Mouse (Mus musculus): ENCODE measurements around the gene Specc1l. TPM values are rescaled to one million over a fixed set of nuclear protein-coding genes. Genes with fewer than 3 reads are reported as not detected.
A peak's percentile ranks its signal among the peaks of the same experiment; 100 is the strongest.

Specc1l gene
- polyA plus RNA-seq, 1 experiment from 2014 or later: 27.5 TPM

GRCm38 (mm10) chr10:75314190-75314980 is 102.5 kb downstream of the Specc1l start:
- Histone ChIP-seq H3K4me3 (no peak overlapping the region), H3K36me3 (peaks cover 26% of the 10 kb centered on the region), H3K27ac (peak overlapping the region; percentile 57; the same call in 1 of the 2 replicates), H3K4me1 (peaks cover 51% of the 10 kb centered on the region), H3K27me3 (ENCODE audit: insufficient read depth, poor library complexity, severe bottlenecking) (peaks cover 41% of the 10 kb centered on the region), H3K9me3 (no peaks in the 10 kb centered on the region)
- DNase-seq (ENCODE audit: low spot score): no peak
- WGBS: 62% methylated on average over 6 of the region's 6 CpGs

- peaks cover 12% of the 10 kb centered on the region for H3K36me3 ChIP-seq
- peaks cover 54% of the 10 kb centered on the region for H3K27me3 ChIP-seq (ENCODE audit: insufficient read depth, poor library complexity, severe bottlenecking)
- 78% methylated on average over 8 of the region's 8 CpGs for WGBS
- H3K4me1 ChIP-seq: peaks cover 44% of the 10 kb centered on the region
- no peak overlapping the region for H3K27ac ChIP-seq
- no peaks in the 10 kb centered on the region for H3K9me3 ChIP-seq
- DNase-seq (ENCODE audit: low spot score): no peak
- no peak overlapping the region for H3K4me3 ChIP-seq
Observed at GRCm38 (mm10) chr10:75315756-75316155, 103.9 kb downstream of the Specc1l start.

GRCm38 (mm10) chr10:75316472-75316871 is 104.6 kb downstream of the Specc1l start:
- WGBS: 6% methylated on average over 9 of the region's 9 CpGs
- H3K4me1 ChIP-seq: peaks cover 44% of the 10 kb centered on the region
- peak overlapping the region; percentile 70 for H3K4me3 ChIP-seq
- no peak for DNase-seq (ENCODE audit: low spot score)
- H3K9me3 ChIP-seq: no peaks in the 10 kb centered on the region
- peaks cover 6% of the 10 kb centered on the region; the same call in 1 of the 2 replicates for H3K36me3 ChIP-seq
- H3K27me3 ChIP-seq (ENCODE audit: insufficient read depth, poor library complexity, severe bottlenecking): peaks cover 54% of the 10 kb centered on the region
- peak overlapping the region; percentile 83 for H3K27ac ChIP-seq

- H3K27me3 ChIP-seq (ENCODE audit: insufficient read depth, poor library complexity, severe bottlenecking): peaks cover 54% of the 10 kb centered on the region
- H3K27ac ChIP-seq: peak within 1 kb of the TSS; percentile 83
- peaks cover 44% of the 10 kb centered on the region for H3K4me1 ChIP-seq
- no peaks in the 10 kb centered on the region for H3K9me3 ChIP-seq
- DNase-seq (ENCODE audit: low spot score): no peak
- 0% methylated on average over 4 of the region's 4 CpGs for WGBS
- H3K36me3 ChIP-seq: peaks cover 4% of the 10 kb centered on the region; the same call in 1 of the 2 replicates
- H3K4me3 ChIP-seq: peak within 1 kb of the TSS; percentile 70
Observed at GRCm38 (mm10) chr10:75316872-75316907, 104.8 kb downstream of the Specc1l start, which contains the start of gene Adora2a. Gene Adora2a (plus strand): TSS chr10:75316877.

- peaks cover 54% of the 10 kb centered on the region for H3K27me3 ChIP-seq (ENCODE audit: insufficient read depth, poor library complexity, severe bottlenecking)
- peak; percentile 83 for DNase-seq (ENCODE audit: low spot score)
- peak overlapping the region; percentile 83 for H3K27ac ChIP-seq
- under 1% methylated on average over 81 of the region's 81 CpGs for WGBS
- H3K36me3 ChIP-seq: peaks cover 4% of the 10 kb centered on the region; the same call in 1 of the 2 replicates
- no peaks in the 10 kb centered on the region for H3K9me3 ChIP-seq
- peak overlapping the region; percentile 70 for H3K4me3 ChIP-seq
- peaks cover 44% of the 10 kb centered on the region for H3K4me1 ChIP-seq
Observed at GRCm38 (mm10) chr10:75316908-75317761, 105.3 kb downstream of the Specc1l start.

- no peaks in the 10 kb centered on the region for H3K36me3 ChIP-seq
- H3K9me3 ChIP-seq: no peaks in the 10 kb centered on the region
- peak overlapping the region; percentile 70 for H3K4me3 ChIP-seq
- peaks cover 39% of the 10 kb centered on the region for H3K4me1 ChIP-seq
- DNase-seq (ENCODE audit: low spot score): no peak
- WGBS: 73% methylated on average over 6 of the region's 6 CpGs
- H3K27ac ChIP-seq: peak overlapping the region; percentile 83; the same call in 1 of the 2 replicates
- H3K27me3 ChIP-seq (ENCODE audit: insufficient read depth, poor library complexity, severe bottlenecking): peaks cover 54% of the 10 kb centered on the region
Observed at GRCm38 (mm10) chr10:75318206-75318605, 106.3 kb downstream of the Specc1l start.

- no peak for DNase-seq (ENCODE audit: low spot score)
- WGBS: 68% methylated on average over 4 of the region's 4 CpGs
Observed at GRCm38 (mm10) chr10:75320321-75320720, 108.4 kb downstream of the Specc1l start.

GRCm38 (mm10) chr10:75322966-75323365 is 111.1 kb downstream of the Specc1l start:
- peaks cover 31% of the 10 kb centered on the region for H3K27me3 ChIP-seq (ENCODE audit: insufficient read depth, poor library complexity, severe bottlenecking)
- H3K4me3 ChIP-seq: no peak overlapping the region
- H3K9me3 ChIP-seq: no peaks in the 10 kb centered on the region
- 56% methylated on average over 6 of the region's 6 CpGs for WGBS
- H3K27ac ChIP-seq: no peak overlapping the region
- no peaks in the 10 kb centered on the region for H3K36me3 ChIP-seq
- peaks cover 29% of the 10 kb centered on the region for H3K4me1 ChIP-seq
- DNase-seq (ENCODE audit: low spot score): no peak

More at GRCm38 (mm10) chr10:75320321-75320720, 108.4 kb downstream of the Specc1l start:
- Histone ChIP-seq H3K9me3 (no peaks in the 10 kb centered on the region), H3K4me3 (no peak overlapping the region), H3K36me3 (no peaks in the 10 kb centered on the region), H3K4me1 (peaks cover 33% of the 10 kb centered on the region), H3K27ac (no peak overlapping the region), H3K27me3 (ENCODE audit: insufficient read depth, poor library complexity, severe bottlenecking) (peaks cover 57% of the 10 kb centered on the region)

GRCm38 (mm10) chr10:75323986-75324385 is 112.1 kb downstream of the Specc1l start:
- H3K27ac ChIP-seq: no peak overlapping the region
- DNase-seq (ENCODE audit: low spot score): no peak
- WGBS: 84% methylated on average over 8 of the region's 8 CpGs
- H3K4me3 ChIP-seq: no peak overlapping the region
- no peaks in the 10 kb centered on the region for H3K9me3 ChIP-seq
- peaks cover 29% of the 10 kb centered on the region for H3K4me1 ChIP-seq
- H3K27me3 ChIP-seq (ENCODE audit: insufficient read depth, poor library complexity, severe bottlenecking): peaks cover 21% of the 10 kb centered on the region
- no peaks in the 10 kb centered on the region for H3K36me3 ChIP-seq

GRCm38 (mm10) chr10:75324391-75324790 is 112.5 kb downstream of the Specc1l start:
- 77% methylated on average over 10 of the region's 10 CpGs for WGBS
- Histone ChIP-seq H3K27me3 (ENCODE audit: insufficient read depth, poor library complexity, severe bottlenecking) (peaks cover 17% of the 10 kb centered on the region), H3K36me3 (no peaks in the 10 kb centered on the region), H3K4me3 (no peak overlapping the region), H3K9me3 (no peaks in the 10 kb centered on the region), H3K4me1 (peaks cover 26% of the 10 kb centered on the region), H3K27ac (no peak overlapping the region)
- no peak for DNase-seq (ENCODE audit: low spot score)

- WGBS: 93% methylated on average over 23 of the region's 23 CpGs
- no peak for DNase-seq (ENCODE audit: low spot score)
Observed at GRCm38 (mm10) chr10:75325821-75326220, 113.9 kb downstream of the Specc1l start.

GRCm38 (mm10) chr10:75326553-75326952 is 114.7 kb downstream of the Specc1l start:
- Histone ChIP-seq H3K36me3 (no peaks in the 10 kb centered on the region), H3K9me3 (no peaks in the 10 kb centered on the region), H3K4me3 (no peak overlapping the region), H3K27ac (0 out of 2 replicates have a peak overlapping the region, but pooled peaks have one; percentile 8), H3K4me1 (peaks cover 25% of the 10 kb centered on the region), H3K27me3 (ENCODE audit: insufficient read depth, poor library complexity, severe bottlenecking) (0 out of 2 replicates have a peak, but pooled peaks cover 4% of the 10 kb centered on the region)
- 75% methylated on average over 3 of the region's 3 CpGs for WGBS
- DNase-seq (ENCODE audit: low spot score): no peak

More at GRCm38 (mm10) chr10:75325821-75326220, 113.9 kb downstream of the Specc1l start:
- H3K4me1 ChIP-seq: peaks cover 25% of the 10 kb centered on the region
- H3K27me3 ChIP-seq (ENCODE audit: insufficient read depth, poor library complexity, severe bottlenecking): 0 out of 2 replicates have a peak, but pooled peaks cover 4% of the 10 kb centered on the region
- H3K36me3 ChIP-seq: no peaks in the 10 kb centered on the region
- H3K4me3 ChIP-seq: no peak overlapping the region
- H3K9me3 ChIP-seq: no peaks in the 10 kb centered on the region
- no peak overlapping the region for H3K27ac ChIP-seq

GRCm38 (mm10) chr10:75327081-75327480 is 115.2 kb downstream of the Specc1l start:
- WGBS: 61% methylated on average over 11 of the region's 11 CpGs
- no peak overlapping the region for H3K27ac ChIP-seq

More at GRCm38 (mm10) chr10:75327081-75327480, 115.2 kb downstream of the Specc1l start:
- H3K4me1 ChIP-seq: peaks cover 25% of the 10 kb centered on the region
- H3K4me3 ChIP-seq: no peak overlapping the region
- H3K27me3 ChIP-seq (ENCODE audit: insufficient read depth, poor library complexity, severe bottlenecking): 0 out of 2 replicates have a peak, but pooled peaks cover 4% of the 10 kb centered on the region
- no peaks in the 10 kb centered on the region for H3K36me3 ChIP-seq
- no peaks in the 10 kb centered on the region for H3K9me3 ChIP-seq
- DNase-seq (ENCODE audit: low spot score): no peak
